Mouse (Mus musculus): ENCODE data around the gene Atp6v1e2.

GRCm38 (mm10) chr17:86905297-86906135, 42.2 kb downstream of the Atp6v1e2 start:
- TF ChIP-seq ZKSCAN1 (IDR thresholded peaks at IDR 0.05; ENCODE audit: borderline replicate concordance, low read depth, low read length) (no peak), TCF12 (IDR thresholded peaks at IDR 0.05; ENCODE audit: low read depth, low read length) (0 out of 2 replicates have a peak, but pooled peaks have one; percentile 10), POLR2A (IDR thresholded peaks at IDR 0.05; ENCODE audit: low read depth, low read length) (no peak)
